Comparison of ENCODE assay signal across 8 mouse cellular contexts in the genomic region with DNA sequence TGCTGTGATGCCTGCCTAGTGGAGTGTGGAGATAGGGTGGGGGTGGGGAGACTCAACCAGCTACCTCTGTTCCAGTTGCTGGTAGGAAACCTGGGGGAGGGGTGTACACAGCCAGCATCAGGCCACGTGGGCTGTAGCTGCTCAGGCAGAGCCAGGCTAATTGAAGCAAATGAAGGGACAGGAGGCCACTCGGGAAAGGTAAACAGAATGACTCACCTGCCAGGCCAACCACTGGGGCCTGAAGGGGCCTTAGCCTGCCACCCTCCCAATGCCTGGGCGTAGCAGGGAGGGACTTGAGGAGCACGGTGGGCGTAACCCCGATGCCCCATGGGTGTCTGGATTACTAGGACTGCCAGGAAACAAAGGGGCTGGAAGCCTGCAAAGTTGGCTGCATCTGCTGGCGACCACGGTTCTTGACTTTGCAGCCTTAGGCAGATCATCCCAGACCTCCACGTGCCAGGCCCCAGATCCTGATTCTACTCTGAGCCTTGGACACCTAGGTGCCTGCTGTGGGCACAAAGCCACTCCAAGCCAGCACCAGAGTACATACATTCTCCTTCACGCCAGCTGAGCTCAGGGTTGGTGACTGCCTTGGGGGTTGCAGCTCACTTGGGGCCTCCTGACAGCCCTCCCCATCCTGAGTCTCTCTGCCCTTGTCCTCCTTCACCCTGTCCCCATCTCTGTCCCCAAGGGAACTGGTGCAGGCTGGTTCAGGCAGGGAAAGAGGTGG. TPM values are rescaled to one million over a fixed set of nuclear protein-coding genes. Genes with fewer than 3 reads are reported as not detected.
A peak's percentile ranks its signal among the peaks of the same experiment; 100 is the strongest.
DNase-seq lines count a peak whose midpoint lies in the region; ATAC-seq and TF ChIP-seq lines count a peak whose summit lies in the region.

No protein-coding gene starts in this region.

- H3K27ac ChIP-seq in embryonic facial prominence, embryonic 15.5 days (replicated peaks) = peak overlapping the region; percentile 28; the same call in 1 of the 2 replicates
- H3K27ac ChIP-seq in kidney, postnatal 0 days = peak overlapping the region; percentile 93

- H3K4me3 ChIP-seq in embryonic facial prominence, embryonic 15.5 days (replicated peaks) = no peak overlapping the region
- H3K4me3 ChIP-seq in kidney, postnatal 0 days (replicated peaks; ENCODE audit: low read depth, low read length) = no peak overlapping the region

- peaks cover 22% of the 10 kb centered on the region for H3K4me1 ChIP-seq in embryonic facial prominence, embryonic 15.5 days
- peaks cover 22% of the 10 kb centered on the region; the same call in 1 of the 2 replicates for H3K4me1 ChIP-seq in kidney, postnatal 0 days (replicated peaks; ENCODE audit: insufficient read depth, low read length)

- peak; percentile 73 to 75 for DNase-seq in cerebellum, postnatal 10 days
- no peak for DNase-seq in cerebellum, adult 9-10 months
- peak; percentile 89 for DNase-seq in kidney, postnatal 0 days (ENCODE audit: low spot score)
- peak; percentile 83 for DNase-seq in lung, postnatal 25 days (ENCODE audit: low spot score)
- DNase-seq in right cerebral cortex, adult 18-20 months = no peak
- DNase-seq in ovary, postnatal 14 days (ENCODE audit: low spot score) = no peak
- DNase-seq in testis, postnatal 14 days (ENCODE audit: low spot score) = no peak

- H3K4me2 ChIP-seq in embryonic facial prominence, embryonic 15.5 days (replicated peaks) = no peak overlapping the region
- H3K4me2 ChIP-seq in kidney, postnatal 0 days (ENCODE audit: low read length) = peak overlapping the region; percentile 10; the same call in 1 of the 2 replicates

- H3K9ac ChIP-seq in embryonic facial prominence, embryonic 15.5 days = no peak overlapping the region
- peak overlapping the region; percentile 32; the same call in 1 of the 2 replicates for H3K9ac ChIP-seq in kidney, postnatal 0 days (ENCODE audit: low read depth, low read length)

- no peaks in the 10 kb centered on the region; the same call in 1 of the 2 replicates for H3K27me3 ChIP-seq in embryonic facial prominence, embryonic 15.5 days
- no peaks in the 10 kb centered on the region for H3K27me3 ChIP-seq in kidney, postnatal 0 days (ENCODE audit: insufficient read depth, low read length)

- H3K9me3 ChIP-seq in embryonic facial prominence, embryonic 15.5 days (replicated peaks) = no peaks in the 10 kb centered on the region
- H3K9me3 ChIP-seq in kidney, postnatal 0 days (replicated peaks; ENCODE audit: low read length) = no peaks in the 10 kb centered on the region

- WGBS in embryonic facial prominence, embryonic 15.5 days = 18% methylated on average over 10 of the region's 10 CpGs
- 23% methylated on average over 10 of the region's 10 CpGs for WGBS in kidney, postnatal 0 days

- H3K36me3 ChIP-seq in embryonic facial prominence, embryonic 15.5 days = peaks cover 27% of the 10 kb centered on the region
- H3K36me3 ChIP-seq in kidney, postnatal 0 days (ENCODE audit: insufficient read depth, low read length) = peaks cover 23% of the 10 kb centered on the region

- ATAC-seq in embryonic facial prominence, embryonic 15.5 days (ENCODE audit: insufficient number of reproducible peaks, low FRiP score, low TSS enrichment, low read depth) = 0 out of 2 replicates have a peak, but pooled peaks have one; percentile 25
- peak; percentile 90 for ATAC-seq in kidney, postnatal 0 days (replicated peaks; ENCODE audit: low FRiP score, low read depth)

- TF ChIP-seq CTCF in kidney, postnatal 0 days (IDR thresholded peaks at IDR 0.05; ENCODE audit: low read depth) = no peak; the same call in 1 of the 2 replicates

RNA-seq across cellular contexts. Expression of a gene that starts 9.0 kb away (rescaled TPM):
- polyA plus RNA-seq in embryonic facial prominence, embryonic 15.5 days (2015; fragmentation: Nextera tagmentation; extraction: Ambion mirVana) = 0.60 TPM in 2 replicates
- polyA plus RNA-seq in kidney, postnatal 0 days (2015; fragmentation: Nextera tagmentation; extraction: Ambion mirVana) = 6.6 and 7.0 TPM in 2 replicates

RNA-seq across cellular contexts. Expression of a gene that starts 10.1 kb away (rescaled TPM):
- 235 and 237 TPM in 2 replicates for polyA plus RNA-seq in embryonic facial prominence, embryonic 15.5 days (2015; fragmentation: Nextera tagmentation; extraction: Ambion mirVana)
- polyA plus RNA-seq in kidney, postnatal 0 days (2015; fragmentation: Nextera tagmentation; extraction: Ambion mirVana) = 218 and 227 TPM in 2 replicates

RNA-seq across cellular contexts. Expression of a gene that starts 11.5 kb away (rescaled TPM):
- polyA plus RNA-seq in embryonic facial prominence, embryonic 15.5 days (2015; fragmentation: Nextera tagmentation; extraction: Ambion mirVana) = 1.8 and 2.3 TPM in 2 replicates
- polyA plus RNA-seq in kidney, postnatal 0 days (2015; fragmentation: Nextera tagmentation; extraction: Ambion mirVana) = 0.30 TPM in 1 of 2 replicates, not detected in the other

RNA-seq across cellular contexts. Expression of a gene that starts 33.6 kb away (rescaled TPM):
- 831 and 838 TPM in 2 replicates for polyA plus RNA-seq in embryonic facial prominence, embryonic 15.5 days (2015; fragmentation: Nextera tagmentation; extraction: Ambion mirVana)
- polyA plus RNA-seq in kidney, postnatal 0 days (2015; fragmentation: Nextera tagmentation; extraction: Ambion mirVana) = 635 and 676 TPM in 2 replicates

RNA-seq across cellular contexts. Expression of a gene that starts 42.0 kb away (rescaled TPM):
- polyA plus RNA-seq in embryonic facial prominence, embryonic 15.5 days (2015; fragmentation: Nextera tagmentation; extraction: Ambion mirVana) = 593 and 594 TPM in 2 replicates
- polyA plus RNA-seq in kidney, postnatal 0 days (2015; fragmentation: Nextera tagmentation; extraction: Ambion mirVana) = 444 and 506 TPM in 2 replicates

Comparison
In these comparisons a context has a peak if more than half of its experiments do, and no peak if none do; other contexts are left out.
1. DNase-seq: peak in cerebellum, postnatal 10 days (2 of 2), kidney, postnatal 0 days (single experiment) and lung, postnatal 25 days (single experiment); none in cerebellum, adult 9-10 months (single experiment), right cerebral cortex, adult 18-20 months (single experiment), ovary, postnatal 14 days (single experiment) and testis, postnatal 14 days (single experiment).